Mouse (Mus musculus): ENCODE results near the gene Zfp57.
"Not testable (repeated sequence)": the region's sequence is repeated elsewhere in the genome, so short reads cannot be mapped to it uniquely, and the experiment has no call there.

Zfp57 gene

GRCm38 (mm10) chr17:36995448-36995847 is 5.5 kb upstream of the Zfp57 start:
- DNase-seq (ENCODE audit: low read depth, low spot score) = no peak

- peak; percentile 81 for DNase-seq (ENCODE audit: low read depth, low spot score)
These were observed 3.8 kb upstream of the Zfp57 start for GRCm38 (mm10) chr17:36997033-36997735.

GRCm38 (mm10) chr17:36998477-36998876 is 2.5 kb upstream of the Zfp57 start:
- DNase-seq (ENCODE audit: low read depth, low spot score) = no peak

GRCm38 (mm10) chr17:37002364-37003330 is 1.7 kb downstream of the Zfp57 start:
- DNase-seq (ENCODE audit: low read depth, low spot score) = peak; percentile 11

GRCm38 (mm10) chr17:37003366-37003765 is 2.4 kb downstream of the Zfp57 start:
- DNase-seq (ENCODE audit: low read depth, low spot score) = no peak

- no peak for DNase-seq (ENCODE audit: low read depth, low spot score)
These were observed 7.2 kb downstream of the Zfp57 start for GRCm38 (mm10) chr17:37008161-37008560.

GRCm38 (mm10) chr17:37009460-37010042 is 8.6 kb downstream of the Zfp57 start:
- peak; percentile 26 for DNase-seq (ENCODE audit: low read depth, low spot score)

- DNase-seq (ENCODE audit: low read depth, low spot score) = no peak
These were observed 10.8 kb downstream of the Zfp57 start for GRCm38 (mm10) chr17:37011719-37012118.

- DNase-seq (ENCODE audit: low read depth, low spot score) = no peak
These were observed 11.2 kb downstream of the Zfp57 start for GRCm38 (mm10) chr17:37012141-37012540.

GRCm38 (mm10) chr17:37016333-37016732 is 15.4 kb downstream of the Zfp57 start:
- no peak for DNase-seq (ENCODE audit: low read depth, low spot score)

- DNase-seq (ENCODE audit: low read depth, low spot score) = no peak
These were observed 17.4 kb downstream of the Zfp57 start for GRCm38 (mm10) chr17:37018328-37018727.

- not testable (repeated sequence) for DNase-seq (ENCODE audit: low read depth, low spot score)
These were observed 18.3 kb downstream of the Zfp57 start for GRCm38 (mm10) chr17:37019242-37019641.

- DNase-seq (ENCODE audit: low read depth, low spot score) = no peak
These were observed 21.9 kb downstream of the Zfp57 start, which contains the start of gene Mog for GRCm38 (mm10) chr17:37022628-37023576. Gene Mog (minus strand): TSS chr17:37023398.

GRCm38 (mm10) chr17:37026425-37026824 is 25.5 kb downstream of the Zfp57 start:
- DNase-seq (ENCODE audit: low read depth, low spot score) = no peak

GRCm38 (mm10) chr17:37027486-37027885 is 26.5 kb downstream of the Zfp57 start:
- no peak for DNase-seq (ENCODE audit: low read depth, low spot score)

GRCm38 (mm10) chr17:37028212-37028611 is 27.2 kb downstream of the Zfp57 start:
- DNase-seq (ENCODE audit: low read depth, low spot score) = no peak

- peak; percentile 87 for DNase-seq (ENCODE audit: low read depth, low spot score)
These were observed 27.7 kb downstream of the Zfp57 start for GRCm38 (mm10) chr17:37028683-37029120.

- DNase-seq (ENCODE audit: low read depth, low spot score) = no peak
These were observed 28.2 kb downstream of the Zfp57 start for GRCm38 (mm10) chr17:37029162-37029561.

- no peak for DNase-seq (ENCODE audit: low read depth, low spot score)
These were observed 38.3 kb downstream of the Zfp57 start for GRCm38 (mm10) chr17:37039127-37039894.

GRCm38 (mm10) chr17:37044651-37045244 is 43.8 kb downstream of the Zfp57 start:
- DNase-seq (ENCODE audit: low read depth, low spot score) = peak; percentile 8
